Mouse (Mus musculus) E14TG2a.4 (cell line): ENCODE results near the gene Macrod2.

Source experiments
- CTCF ChIP-seq: conservative IDR thresholded peaks from 2 replicates; pipeline ENCODE4 v1.5.1; 2014; ENCODE audit warnings: low read length
- NANOG ChIP-seq: IDR thresholded peaks from 2 replicates; pipeline ENCODE4 v1.6.1; 2014; ENCODE audit warnings: borderline replicate concordance, low read length, mixed read lengths

GRCm38 (mm10) chr2:140669081-140669480, 274.0 kb downstream of the Macrod2 start:
- no peak for TF ChIP-seq CTCF
- no peak for TF ChIP-seq NANOG
